Mouse (Mus musculus): Measurements from ENCODE around the gene Rpl10. TPM values are rescaled to one million over a fixed set of nuclear protein-coding genes. Genes with fewer than 3 reads are reported as not detected.
A peak's percentile ranks its signal among the peaks of the same experiment; 100 is the strongest.

The Rpl10 gene
- polyA plus RNA-seq (2012; rRNA removed): 85.8 and 143 TPM in 2 replicates

GRCm38 (mm10) chrX:74270062-74270901 is at the start of gene Rpl10:
Gene Rpl10 (plus strand): TSS chrX:74270812.
- Histone ChIP-seq H3K27ac (ENCODE audit: control insufficient read depth, insufficient read depth, low read depth, low read length) (peak within 1 kb of the TSS; percentile 73), H3K36me3 (ENCODE audit: control insufficient read depth, insufficient read depth, low read length) (no peaks in the 10 kb centered on the region)
- TF ChIP-seq CTCF (IDR thresholded peaks at IDR 0.05; ENCODE audit: control insufficient read depth, insufficient read depth, insufficient replicate concordance, low read depth, low read length): no peak
- TF ChIP-seq POLR2A (IDR thresholded peaks at IDR 0.05; ENCODE audit: control insufficient read depth, low read depth, low read length): peak; percentile 88

GRCm38 (mm10) chrX:74230038-74230437 is 40.6 kb upstream of the Rpl10 start:
- TF ChIP-seq CTCF (IDR thresholded peaks at IDR 0.05; ENCODE audit: control insufficient read depth, insufficient read depth, insufficient replicate concordance, low read depth, low read length): no peak
- TF ChIP-seq POLR2A (IDR thresholded peaks at IDR 0.05; ENCODE audit: control insufficient read depth, low read depth, low read length): no peak

More at GRCm38 (mm10) chrX:74270062-74270901, at the start of gene Rpl10:
- Histone ChIP-seq H3K4me3 (ENCODE audit: control insufficient read depth, low read depth, low read length) (peak within 1 kb of the TSS; percentile 67), H3K27me3 (ENCODE audit: control insufficient read depth, insufficient read depth, low read length) (no peaks in the 10 kb centered on the region), H3K4me1 (ENCODE audit: control insufficient read depth, insufficient read depth, low read length) (0 out of 2 replicates have a peak, but pooled peaks cover 2% of the 10 kb centered on the region)

GRCm38 (mm10) chrX:74233196-74233595 is 37.4 kb upstream of the Rpl10 start:
- H3K27ac ChIP-seq (ENCODE audit: control insufficient read depth, insufficient read depth, low read depth, low read length): no peak overlapping the region
- H3K27me3 ChIP-seq (ENCODE audit: control insufficient read depth, insufficient read depth, low read length): no peaks in the 10 kb centered on the region
- H3K4me3 ChIP-seq (ENCODE audit: control insufficient read depth, low read depth, low read length): no peak overlapping the region
- no peak for TF ChIP-seq POLR2A (IDR thresholded peaks at IDR 0.05; ENCODE audit: control insufficient read depth, low read depth, low read length)
- no peak for TF ChIP-seq CTCF (IDR thresholded peaks at IDR 0.05; ENCODE audit: control insufficient read depth, insufficient read depth, insufficient replicate concordance, low read depth, low read length)
- H3K36me3 ChIP-seq (ENCODE audit: control insufficient read depth, insufficient read depth, low read length): no peaks in the 10 kb centered on the region
- H3K4me1 ChIP-seq (ENCODE audit: control insufficient read depth, insufficient read depth, low read length): no peaks in the 10 kb centered on the region

More at GRCm38 (mm10) chrX:74230038-74230437, 40.6 kb upstream of the Rpl10 start:
- no peak overlapping the region for H3K27ac ChIP-seq (ENCODE audit: control insufficient read depth, insufficient read depth, low read depth, low read length)
- no peaks in the 10 kb centered on the region for H3K36me3 ChIP-seq (ENCODE audit: control insufficient read depth, insufficient read depth, low read length)
- no peak overlapping the region for H3K4me3 ChIP-seq (ENCODE audit: control insufficient read depth, low read depth, low read length)
- no peaks in the 10 kb centered on the region for H3K4me1 ChIP-seq (ENCODE audit: control insufficient read depth, insufficient read depth, low read length)
- H3K27me3 ChIP-seq (ENCODE audit: control insufficient read depth, insufficient read depth, low read length): no peaks in the 10 kb centered on the region

GRCm38 (mm10) chrX:74240332-74240731 is 30.3 kb upstream of the Rpl10 start:
- Histone ChIP-seq H3K36me3 (ENCODE audit: control insufficient read depth, insufficient read depth, low read length) (no peaks in the 10 kb centered on the region), H3K27ac (ENCODE audit: control insufficient read depth, insufficient read depth, low read depth, low read length) (no peak overlapping the region), H3K4me1 (ENCODE audit: control insufficient read depth, insufficient read depth, low read length) (0 out of 2 replicates have a peak, but pooled peaks cover 2% of the 10 kb centered on the region), H3K4me3 (ENCODE audit: control insufficient read depth, low read depth, low read length) (no peak overlapping the region), H3K27me3 (ENCODE audit: control insufficient read depth, insufficient read depth, low read length) (no peaks in the 10 kb centered on the region)
- TF ChIP-seq CTCF (IDR thresholded peaks at IDR 0.05; ENCODE audit: control insufficient read depth, insufficient read depth, insufficient replicate concordance, low read depth, low read length) (no peak), POLR2A (IDR thresholded peaks at IDR 0.05; ENCODE audit: control insufficient read depth, low read depth, low read length) (no peak)

GRCm38 (mm10) chrX:74243396-74243795 is 27.2 kb upstream of the Rpl10 start:
- peaks cover 2% of the 10 kb centered on the region; the same call in 1 of the 2 replicates for H3K4me1 ChIP-seq (ENCODE audit: control insufficient read depth, insufficient read depth, low read length)
- no peak overlapping the region for H3K27ac ChIP-seq (ENCODE audit: control insufficient read depth, insufficient read depth, low read depth, low read length)
- no peak for TF ChIP-seq CTCF (IDR thresholded peaks at IDR 0.05; ENCODE audit: control insufficient read depth, insufficient read depth, insufficient replicate concordance, low read depth, low read length)
- TF ChIP-seq POLR2A (IDR thresholded peaks at IDR 0.05; ENCODE audit: control insufficient read depth, low read depth, low read length): no peak
- H3K27me3 ChIP-seq (ENCODE audit: control insufficient read depth, insufficient read depth, low read length): no peaks in the 10 kb centered on the region
- no peak overlapping the region for H3K4me3 ChIP-seq (ENCODE audit: control insufficient read depth, low read depth, low read length)
- no peaks in the 10 kb centered on the region for H3K36me3 ChIP-seq (ENCODE audit: control insufficient read depth, insufficient read depth, low read length)

GRCm38 (mm10) chrX:74243807-74244206 is 26.8 kb upstream of the Rpl10 start:
- TF ChIP-seq CTCF (IDR thresholded peaks at IDR 0.05; ENCODE audit: control insufficient read depth, insufficient read depth, insufficient replicate concordance, low read depth, low read length): no peak
- no peak for TF ChIP-seq POLR2A (IDR thresholded peaks at IDR 0.05; ENCODE audit: control insufficient read depth, low read depth, low read length)
- Histone ChIP-seq H3K4me1 (ENCODE audit: control insufficient read depth, insufficient read depth, low read length) (peaks cover 2% of the 10 kb centered on the region; the same call in 1 of the 2 replicates), H3K36me3 (ENCODE audit: control insufficient read depth, insufficient read depth, low read length) (no peaks in the 10 kb centered on the region), H3K4me3 (ENCODE audit: control insufficient read depth, low read depth, low read length) (no peak overlapping the region; the same call in 1 of the 2 replicates), H3K27ac (ENCODE audit: control insufficient read depth, insufficient read depth, low read depth, low read length) (no peak overlapping the region), H3K27me3 (ENCODE audit: control insufficient read depth, insufficient read depth, low read length) (no peaks in the 10 kb centered on the region)

- TF ChIP-seq CTCF (IDR thresholded peaks at IDR 0.05; ENCODE audit: control insufficient read depth, insufficient read depth, insufficient replicate concordance, low read depth, low read length) (no peak), POLR2A (IDR thresholded peaks at IDR 0.05; ENCODE audit: control insufficient read depth, low read depth, low read length) (no peak)
- H3K4me3 ChIP-seq (ENCODE audit: control insufficient read depth, low read depth, low read length): no peak overlapping the region
- peak overlapping the region; percentile 32; the same call in 1 of the 2 replicates for H3K27ac ChIP-seq (ENCODE audit: control insufficient read depth, insufficient read depth, low read depth, low read length)
- H3K36me3 ChIP-seq (ENCODE audit: control insufficient read depth, insufficient read depth, low read length): no peaks in the 10 kb centered on the region
- H3K27me3 ChIP-seq (ENCODE audit: control insufficient read depth, insufficient read depth, low read length): no peaks in the 10 kb centered on the region
- H3K4me1 ChIP-seq (ENCODE audit: control insufficient read depth, insufficient read depth, low read length): peaks cover 4% of the 10 kb centered on the region
These were observed 26.0 kb upstream of the Rpl10 start for GRCm38 (mm10) chrX:74244614-74245083.
